Mouse (Mus musculus): Measurements from ENCODE around the gene Srd5a3. TPM values are rescaled to one million over a fixed set of nuclear protein-coding genes. Genes with fewer than 3 reads are reported as not detected.

Srd5a3 gene
- polyA plus RNA-seq, 1 experiment from 2014 or later, result 32.1 TPM

- TF ChIP-seq CTCF (IDR thresholded peaks at IDR 0.05), result no peak
- ATAC-seq, result no peak
- in situ Hi-C loops (cut with MboI; ENCODE audit: low pct_unique_long_range_greater_than_20kb), result no loop called here
- ChIA-PET CTCF (interaction anchor here (1.1 kb wide), 2 partner anchors 11 to 27 kb away, joined by 3 read pairs; no protein-coding TSS in a partner anchor), POLR2A (no interaction called here)
- no peak for DNase-seq (ENCODE audit: low read depth, low spot score)
- peaks cover 4% of the 10 kb centered on the region for H3K27me3 ChIP-seq
Measured at GRCm38 (mm10) chr5:76171039-76171438, 31.0 kb downstream of the Srd5a3 start.

DNA sequence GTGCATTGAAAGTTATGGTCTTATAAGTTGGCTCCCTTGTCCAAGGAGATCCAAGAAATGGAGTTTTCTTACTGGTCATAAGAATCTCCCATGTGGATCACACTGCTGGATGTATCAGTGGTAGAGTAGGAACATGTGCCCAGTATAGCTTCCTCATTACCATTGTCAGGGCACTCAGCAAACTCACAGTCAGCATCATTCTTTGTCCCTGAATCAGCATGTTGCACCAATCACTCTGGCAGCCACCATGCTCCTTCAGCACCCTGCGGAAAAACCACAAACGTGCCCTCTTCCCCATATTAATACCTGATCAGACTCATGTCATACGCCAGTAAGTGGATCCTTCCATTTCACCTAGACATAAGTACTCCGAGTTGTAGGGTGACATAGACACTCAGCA lies 35.0 kb downstream of the Srd5a3 start:
- CTCF ChIA-PET, result no interaction called here
- TF ChIP-seq CTCF (IDR thresholded peaks at IDR 0.05), result no peak
- in situ Hi-C loops (cut with MboI; ENCODE audit: low pct_unique_long_range_greater_than_20kb), result no loop called here
- DNase-seq (ENCODE audit: low read depth, low spot score) (no peak), ATAC-seq (no peak)
- POLR2A ChIA-PET, result no interaction called here
- peaks cover 4% of the 10 kb centered on the region for H3K27me3 ChIP-seq

GRCm38 (mm10) chr5:76176411-76176810 lies 36.3 kb downstream of the Srd5a3 start:
- H3K27me3 ChIP-seq, result peaks cover 4% of the 10 kb centered on the region
- ChIA-PET POLR2A (no interaction called here), CTCF (no interaction called here)
- DNase-seq (ENCODE audit: low read depth, low spot score), result no peak
- in situ Hi-C loops (cut with MboI; ENCODE audit: low pct_unique_long_range_greater_than_20kb), result no loop called here
- ATAC-seq, result no peak
- TF ChIP-seq CTCF (IDR thresholded peaks at IDR 0.05), result no peak

DNA sequence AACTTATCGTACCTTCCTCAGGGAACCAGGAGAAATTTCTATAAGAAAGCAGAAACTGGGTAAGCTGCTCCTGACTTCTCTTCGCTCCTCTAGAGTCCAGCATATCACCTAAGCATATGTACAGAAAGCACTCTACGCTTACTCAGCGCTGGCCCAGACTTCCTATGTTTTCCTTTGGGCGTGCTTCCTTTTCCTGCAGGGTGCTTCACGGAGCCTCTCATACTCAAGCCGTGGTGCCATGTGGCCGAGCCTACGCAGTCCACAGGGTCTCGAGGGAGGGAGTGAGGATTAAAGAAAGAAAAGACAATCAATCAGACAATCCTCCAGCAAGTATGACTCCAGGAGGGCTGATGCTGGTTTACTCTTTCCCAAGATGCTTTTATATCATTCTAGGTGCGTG lies 36.8 kb downstream of the Srd5a3 start:
- H3K27me3 ChIP-seq, result peaks cover 4% of the 10 kb centered on the region
- in situ Hi-C loops (cut with MboI; ENCODE audit: low pct_unique_long_range_greater_than_20kb), result no loop called here
- CTCF ChIA-PET, result interaction anchor here (1.1 kb wide), 1 partner anchor 42 kb away, joined by 3 read pairs; no protein-coding TSS in a partner anchor
- POLR2A ChIA-PET, result no interaction called here
- DNase-seq (ENCODE audit: low read depth, low spot score) (no peak), ATAC-seq (no peak)
- no peak for TF ChIP-seq CTCF (IDR thresholded peaks at IDR 0.05)

- ATAC-seq (no peak), DNase-seq (ENCODE audit: low read depth, low spot score) (no peak)
- POLR2A ChIA-PET, result no interaction called here
- TF ChIP-seq CTCF (IDR thresholded peaks at IDR 0.05), result no peak
- peaks cover 4% of the 10 kb centered on the region for H3K27me3 ChIP-seq
- CTCF ChIA-PET, result interaction anchor here (1.1 kb wide), 2 partner anchors 15 to 43 kb away, joined by 3 to 5 read pairs; no protein-coding TSS in a partner anchor
- in situ Hi-C loops (cut with MboI; ENCODE audit: low pct_unique_long_range_greater_than_20kb), result no loop called here
Measured at GRCm38 (mm10) chr5:76177664-76178063, 37.6 kb downstream of the Srd5a3 start.

DNA sequence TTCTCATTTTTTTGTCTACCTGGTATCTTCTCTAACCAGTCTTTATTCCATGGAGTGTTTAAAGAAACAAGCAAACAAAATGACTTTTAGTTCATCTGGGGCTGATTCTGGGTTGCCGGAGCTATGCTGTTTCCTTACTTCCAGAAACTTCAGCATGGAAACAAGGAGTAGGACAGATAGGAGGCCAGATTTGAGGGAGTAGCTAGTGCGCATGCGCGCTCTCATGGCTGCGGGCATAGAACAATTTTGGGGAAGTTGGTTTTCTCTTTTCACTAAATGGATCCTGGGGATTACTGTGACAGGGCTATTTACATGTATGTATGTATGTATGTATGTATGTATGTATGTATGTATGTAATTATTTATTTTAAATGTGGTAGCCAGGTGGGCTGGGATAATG lies 39.1 kb downstream of the Srd5a3 start:
- ChIA-PET POLR2A (interaction anchor here (0.6 kb wide), 1 partner anchor 112 kb away, joined by 4 read pairs; no protein-coding TSS in a partner anchor), CTCF (no interaction called here)
- peaks cover 4% of the 10 kb centered on the region for H3K27me3 ChIP-seq
- in situ Hi-C loops (cut with MboI; ENCODE audit: low pct_unique_long_range_greater_than_20kb), result no loop called here
- ATAC-seq (no peak), DNase-seq (ENCODE audit: low read depth, low spot score) (no peak)
- no peak for TF ChIP-seq CTCF (IDR thresholded peaks at IDR 0.05)

- in situ Hi-C loops (cut with MboI; ENCODE audit: low pct_unique_long_range_greater_than_20kb), result no loop called here
- POLR2A ChIA-PET, result no interaction called here
- H3K27me3 ChIP-seq, result peaks cover 4% of the 10 kb centered on the region
- no peak for ATAC-seq
- CTCF ChIA-PET, result interaction anchor here (1.2 kb wide), 1 partner anchor 10 kb away, joined by 5 read pairs; no protein-coding TSS in a partner anchor
- DNase-seq (ENCODE audit: low read depth, low spot score), result no peak
- TF ChIP-seq CTCF (IDR thresholded peaks at IDR 0.05), result no peak
Measured at GRCm38 (mm10) chr5:76179791-76180190, 39.7 kb downstream of the Srd5a3 start.

GRCm38 (mm10) chr5:76182326-76182725 lies 42.3 kb downstream of the Srd5a3 start:
- TF ChIP-seq CTCF (IDR thresholded peaks at IDR 0.05), result no peak
- DNase-seq (ENCODE audit: low read depth, low spot score) (no peak), ATAC-seq (no peak)
- ChIA-PET CTCF (interaction anchor here (1.5 kb wide), 1 partner anchor 11 kb away, joined by 3 read pairs; no protein-coding TSS in a partner anchor), POLR2A (interaction anchor here (1.0 kb wide), 1 partner anchor 37 kb away, joined by 4 read pairs; no protein-coding TSS in a partner anchor)
- in situ Hi-C loops (cut with MboI; ENCODE audit: low pct_unique_long_range_greater_than_20kb), result no loop called here
- no peaks in the 10 kb centered on the region for H3K27me3 ChIP-seq

DNA sequence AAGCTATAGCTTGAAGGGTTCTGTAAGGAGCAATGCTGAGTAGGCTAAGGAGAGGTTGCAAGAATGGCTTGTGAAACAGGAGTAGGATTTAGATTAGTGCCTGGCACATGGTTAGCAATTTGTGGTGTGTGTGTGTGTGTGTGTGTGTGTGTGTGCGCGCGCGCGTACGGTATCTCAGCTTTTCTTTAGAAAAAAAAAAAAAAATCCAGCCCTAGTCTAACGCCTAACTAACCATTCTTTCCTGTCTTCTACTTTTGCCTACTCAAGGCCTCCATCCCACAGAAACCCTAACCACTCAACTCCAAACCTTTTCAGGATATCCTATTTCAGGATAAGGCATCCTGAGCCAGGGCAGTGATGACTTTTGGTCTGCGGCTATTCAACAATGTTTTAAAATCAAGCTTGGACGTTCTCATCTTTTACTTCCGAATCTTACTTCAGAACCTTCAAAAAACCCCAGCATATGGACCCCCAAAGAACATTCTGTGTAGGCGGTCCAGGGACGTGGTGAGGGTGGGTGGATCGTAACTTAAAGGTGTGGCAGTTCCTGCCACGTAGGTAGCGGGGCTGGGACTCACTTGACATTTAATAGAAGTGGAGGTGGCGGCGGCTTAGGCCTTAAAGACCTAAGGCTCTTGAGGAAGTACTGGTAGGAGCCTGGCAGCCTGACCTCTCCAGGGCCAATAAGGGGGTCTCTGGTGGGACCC lies 43.1 kb downstream of the Srd5a3 start:
- CTCF ChIA-PET, result no interaction called here
- in situ Hi-C loops (cut with MboI; ENCODE audit: low pct_unique_long_range_greater_than_20kb), result no loop called here
- no peak for DNase-seq (ENCODE audit: low read depth, low spot score)
- POLR2A ChIA-PET, result interaction anchor here (0.7 to 1.2 kb wide), 2 partner anchors 22 to 43 kb away, joined by 3 to 6 read pairs; partner anchors contain the start of gene Srd5a3
- H3K27me3 ChIP-seq, result no peaks in the 10 kb centered on the region
- no peak for TF ChIP-seq CTCF (IDR thresholded peaks at IDR 0.05)
- no peak for ATAC-seq

- DNase-seq (ENCODE audit: low read depth, low spot score) (no peak), ATAC-seq (peak; percentile 98)
- POLR2A ChIA-PET, result interaction anchor here (0.6 to 1.2 kb wide), 4 partner anchors 9 to 146 kb away, joined by 3 to 6 read pairs (median 3); partner anchors contain the start of gene Srd5a3
- in situ Hi-C loops (cut with MboI; ENCODE audit: low pct_unique_long_range_greater_than_20kb), result no loop called here
- TF ChIP-seq CTCF (IDR thresholded peaks at IDR 0.05), result no peak
- CTCF ChIA-PET, result no interaction called here
- no peaks in the 10 kb centered on the region for H3K27me3 ChIP-seq
Measured at GRCm38 (mm10) chr5:76183750-76184261, 43.7 kb downstream of the Srd5a3 start, which contains the start of gene Tmem165. Tmem165 (plus strand) TSS chr5:76183880.

All from Patski (cell line).